Mouse (Mus musculus) ES-Bruce4 (cell line): ENCODE results near the gene Cit.

ENCODE experiments used
- CTCF ChIP-seq: IDR thresholded peaks from one replicate; pipeline ENCODE4 v1.8.1; 2011; ENCODE audit warnings: low read depth, low read length
- EP300 ChIP-seq: IDR thresholded peaks from 2 replicates; pipeline ENCODE4 v1.6.1; 2011; ENCODE audit warnings: low read depth, low read length; ENCODE audit not compliant: insufficient read depth
- POLR2A ChIP-seq: IDR thresholded peaks from one replicate; pipeline ENCODE4 v1.8.1; 2011; ENCODE audit warnings: low read length; ENCODE audit not compliant: insufficient read depth

- no peak for TF ChIP-seq CTCF
- no peak for TF ChIP-seq EP300
- no peak for TF ChIP-seq POLR2A
These were observed 113.3 kb downstream of the Cit start for GRCm38 (mm10) chr5:115958344-115958743.
